Mouse (Mus musculus) neural tube, embryonic 14.5 days (tissue): Measurements from ENCODE around the gene Zfc3h1. TPM values are rescaled to one million over a fixed set of nuclear protein-coding genes. Genes with fewer than 3 reads are reported as not detected.

Experiments used
- ATAC-seq: fragments of 200-750 bp; cut with Nextera tagmentation; 2 replicates; pipeline ENCODE4 v1.8.0; 2017; ENCODE audit warnings: low read depth, mild to moderate bottlenecking, moderate TSS enrichment, moderate library complexity
- H3K27ac ChIP-seq: fragments of 300-500 bp; sonication (generic); 2 replicates; pipeline ENCODE4 v1.5.1; 2014; ENCODE audit warnings: low read depth, mild to moderate bottlenecking, control low read depth, low read length, moderate library complexity, mixed read lengths
- H3K27me3 ChIP-seq: fragments of 300-500 bp; sonication (generic); 2 replicates; pipeline ENCODE4 v1.6.1; 2014; ENCODE audit warnings: low read length; ENCODE audit not compliant: control insufficient read depth, insufficient read depth
- H3K36me3 ChIP-seq: fragments of 300-500 bp; sonication (generic); 2 replicates; pipeline ENCODE4 v1.6.1; 2014; ENCODE audit warnings: low read length, mixed read lengths; ENCODE audit not compliant: control insufficient read depth, insufficient read depth
- H3K4me1 ChIP-seq: fragments of 300-500 bp; sonication (generic); 2 replicates; pipeline ENCODE4 v1.6.1; 2014; ENCODE audit warnings: low read length; ENCODE audit not compliant: control insufficient read depth, insufficient read depth
- H3K4me2 ChIP-seq: fragments of 300-500 bp; sonication (generic); 2 replicates; pipeline ENCODE4 v1.6.1; 2014; ENCODE audit warnings: mild to moderate bottlenecking, low read depth, low read length, control low read depth
- H3K4me3 ChIP-seq: fragments of 300-500 bp; sonication (generic); 2 replicates; pipeline ENCODE4 v1.5.1; 2014; ENCODE audit warnings: low read depth, low read length, control low read depth, mixed read lengths
- H3K9ac ChIP-seq: fragments of 300-500 bp; sonication (generic); replicated peaks from 2 replicates; pipeline ENCODE4 v1.6.1; 2014; ENCODE audit warnings: low read depth, mild to moderate bottlenecking, control low read depth, low read length, mixed read lengths
- H3K9me3 ChIP-seq: fragments of 300-500 bp; sonication (generic); 2 replicates; pipeline ENCODE4 v1.6.1; 2016; ENCODE audit warnings: low read length; ENCODE audit not compliant: control insufficient read depth
- WGBS: fragments of 180-500 bp; shearing (Covaris S2); extraction: QIAGEN DNeasy Blood & Tissue Kit; methylation state at CpG from one replicate; pipeline ENCODE4 v1.1.7; 2014; 5-methylcytosine and 5-hydroxymethylcytosine counted together
- polyA plus RNA-seq: library from polyadenylated mRNA; unstranded; fragments of >200 nt; fragmentation: Nextera tagmentation; extraction: Ambion mirVana; gene quantifications from 2 replicates; pipeline ENCODE4 v1.2.1, GENCODE M21; 2014

Gene Zfc3h1
- polyA plus RNA-seq, 1 experiment from 2014 or later, result 26.6 TPM

DNA sequence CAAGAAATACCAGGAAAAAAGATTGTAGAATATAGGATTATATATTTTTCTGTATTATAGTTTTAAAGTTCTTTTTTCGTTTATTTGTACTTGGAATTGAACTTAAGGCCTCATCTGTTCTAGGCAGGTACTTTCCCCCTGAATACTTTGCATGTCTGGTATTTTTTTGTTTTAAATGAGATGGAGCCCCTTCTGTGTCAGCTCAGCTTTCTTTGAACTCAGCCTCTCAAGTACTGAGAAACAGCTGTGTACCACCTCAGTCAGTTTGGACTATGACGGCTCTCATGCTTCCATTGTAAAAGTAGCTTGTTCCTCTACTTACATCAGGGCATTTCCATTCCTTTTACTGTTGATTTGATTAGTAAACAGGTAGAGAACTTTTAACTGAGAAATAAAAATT is 28.7 kb downstream of the Zfc3h1 start:
- H3K27ac ChIP-seq, result no peak overlapping the region
- H3K27me3 ChIP-seq, result no peaks in the 10 kb centered on the region
- H3K9me3 ChIP-seq, result no peaks in the 10 kb centered on the region
- 93% methylated on average over 2 of the region's 2 CpGs for WGBS
- H3K4me1 ChIP-seq, result no peaks in the 10 kb centered on the region
- no peak overlapping the region for H3K4me3 ChIP-seq
- H3K4me2 ChIP-seq, result no peak overlapping the region
- no peak for ATAC-seq
- H3K36me3 ChIP-seq, result peaks cover 69% of the 10 kb centered on the region
- no peak overlapping the region for H3K9ac ChIP-seq

DNA sequence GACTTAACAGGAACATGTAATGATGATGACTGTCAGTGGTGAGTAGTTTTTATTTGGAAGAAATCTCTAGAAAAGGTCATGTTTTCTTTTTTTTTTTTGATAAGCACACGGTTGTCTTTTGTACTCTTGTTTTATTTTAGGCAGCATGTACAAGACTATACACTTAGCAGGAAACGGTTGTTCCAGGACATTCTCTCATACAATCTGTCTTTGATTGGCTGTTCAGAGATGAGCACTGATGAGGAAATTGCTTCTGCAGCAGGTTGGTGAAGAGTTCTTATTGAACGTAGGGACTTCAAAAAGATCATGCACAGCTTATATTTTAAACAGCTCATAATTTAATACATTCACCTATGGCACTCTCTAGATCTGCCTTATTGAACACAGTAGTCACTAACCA is 29.3 kb downstream of the Zfc3h1 start:
- ATAC-seq, result no peak
- Histone ChIP-seq H3K4me1 (no peaks in the 10 kb centered on the region), H3K4me3 (no peak overlapping the region), H3K27ac (no peak overlapping the region), H3K36me3 (peaks cover 68% of the 10 kb centered on the region), H3K27me3 (no peaks in the 10 kb centered on the region), H3K9ac (no peak overlapping the region), H3K9me3 (no peaks in the 10 kb centered on the region), H3K4me2 (no peak overlapping the region)
- WGBS, result 95% methylated on average over 3 of the region's 3 CpGs

DNA sequence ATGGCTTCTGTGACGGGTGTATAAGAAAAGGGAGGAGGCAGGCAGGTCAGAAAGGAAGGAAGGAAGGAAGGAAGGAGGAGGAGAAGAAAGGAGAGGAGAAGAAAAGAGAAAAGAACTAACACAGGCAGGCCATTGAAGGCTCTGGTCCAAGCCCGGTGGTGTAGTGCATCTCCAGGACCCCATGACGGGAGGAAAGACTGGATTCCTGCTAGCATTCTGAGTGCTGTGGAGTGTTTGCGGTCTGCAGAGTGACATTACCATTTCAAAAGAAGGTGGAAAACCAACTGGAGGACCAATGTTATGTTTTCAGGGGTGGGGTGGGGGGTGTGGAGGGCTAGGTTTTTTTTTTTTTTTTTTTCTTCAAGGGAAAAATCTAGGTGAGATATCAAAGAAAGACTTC is 37.2 kb downstream of the Zfc3h1 start:
- Histone ChIP-seq H3K27ac (no peak overlapping the region), H3K27me3 (no peaks in the 10 kb centered on the region), H3K9me3 (no peaks in the 10 kb centered on the region), H3K4me3 (no peak overlapping the region), H3K36me3 (peaks cover 31% of the 10 kb centered on the region), H3K4me2 (no peak overlapping the region), H3K4me1 (no peaks in the 10 kb centered on the region), H3K9ac (no peak overlapping the region)
- WGBS, result 76% methylated on average over 4 of the region's 4 CpGs
- ATAC-seq, result no peak

DNA sequence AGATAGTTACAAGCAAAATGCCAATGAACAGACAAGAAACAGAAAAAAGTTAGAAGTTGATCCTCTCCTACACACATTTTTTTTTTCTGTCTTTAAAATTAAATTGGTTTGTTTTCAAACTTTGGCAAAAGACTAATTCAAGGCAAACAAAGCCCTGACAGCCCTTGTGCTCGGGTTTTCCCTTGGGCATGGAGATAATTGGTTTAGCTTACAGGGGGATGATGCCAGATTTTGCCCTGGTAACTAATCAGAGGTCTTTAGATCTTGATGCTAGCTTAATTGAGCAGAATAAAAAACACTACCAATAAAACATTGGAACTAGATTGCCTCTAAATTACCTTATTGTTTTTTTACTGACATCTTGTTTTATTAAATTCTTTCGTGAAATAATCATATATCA is 40.6 kb downstream of the Zfc3h1 start:
- peaks cover 40% of the 10 kb centered on the region for H3K36me3 ChIP-seq
- no peak for ATAC-seq
- no peak overlapping the region for H3K4me3 ChIP-seq
- H3K9ac ChIP-seq, result no peak overlapping the region
- H3K4me1 ChIP-seq, result no peaks in the 10 kb centered on the region
- no peaks in the 10 kb centered on the region for H3K9me3 ChIP-seq
- no peak overlapping the region for H3K27ac ChIP-seq
- WGBS, result 46% methylated on average over 2 of the region's 2 CpGs
- H3K27me3 ChIP-seq, result no peaks in the 10 kb centered on the region
- H3K4me2 ChIP-seq, result no peak overlapping the region

DNA sequence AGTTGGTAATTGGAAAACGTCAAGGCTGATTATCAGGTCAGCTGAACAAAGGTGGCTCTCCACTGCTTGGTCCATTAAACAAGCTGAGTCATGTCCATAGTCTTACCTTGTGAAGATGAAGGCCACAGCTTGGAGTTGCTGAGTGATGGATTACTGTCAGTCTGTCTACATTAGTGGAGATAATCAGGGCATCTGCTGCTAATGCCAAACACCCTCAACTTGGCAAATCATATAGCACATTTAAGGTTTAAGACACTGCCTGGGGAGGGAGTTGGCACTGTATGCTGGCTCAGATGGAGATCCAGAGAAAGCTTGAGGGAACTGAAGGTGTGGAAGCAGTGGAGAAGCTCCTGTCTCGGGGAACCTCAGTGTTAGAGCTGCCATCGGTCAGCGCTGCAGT is 52.5 kb downstream of the Zfc3h1 start:
- Histone ChIP-seq H3K4me2 (no peak overlapping the region), H3K27me3 (no peaks in the 10 kb centered on the region), H3K4me1 (no peaks in the 10 kb centered on the region), H3K4me3 (no peak overlapping the region), H3K36me3 (peaks cover 10% of the 10 kb centered on the region; the same call in 1 of the 2 replicates), H3K9me3 (no peaks in the 10 kb centered on the region), H3K27ac (no peak overlapping the region), H3K9ac (no peak overlapping the region)
- no peak for ATAC-seq
- 80% methylated on average over 4 of the region's 4 CpGs for WGBS

DNA sequence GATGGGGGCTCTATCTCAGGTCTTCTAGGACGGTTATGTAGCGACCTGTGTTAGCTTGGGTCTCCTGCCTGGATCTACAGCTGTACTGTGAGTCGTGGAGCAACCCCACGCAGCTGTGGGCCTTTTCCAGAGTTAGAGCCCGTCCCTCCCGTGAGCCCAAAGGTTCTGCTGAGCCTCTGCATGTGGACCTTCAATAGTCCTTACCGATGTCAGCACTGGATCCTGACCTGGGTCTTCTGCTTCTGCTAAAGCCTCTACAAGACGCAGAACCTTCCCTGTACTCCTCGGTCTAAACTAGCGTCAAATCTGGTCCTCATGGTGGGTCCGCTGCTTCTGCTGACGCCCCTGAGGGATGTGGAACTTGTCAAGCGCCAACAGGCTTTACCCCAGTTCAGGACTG is 63.9 kb downstream of the Zfc3h1 start:
- Histone ChIP-seq H3K9ac (no peak overlapping the region), H3K4me2 (no peak overlapping the region), H3K4me1 (no peaks in the 10 kb centered on the region), H3K36me3 (no peaks in the 10 kb centered on the region), H3K27me3 (no peaks in the 10 kb centered on the region), H3K27ac (no peak overlapping the region), H3K9me3 (peaks cover 3% of the 10 kb centered on the region; the same call in 1 of the 2 replicates), H3K4me3 (no peak overlapping the region)
- no peak for ATAC-seq
- whole genome bisulfite sequencing, result 94% methylated on average over 13 of the region's 13 CpGs

DNA sequence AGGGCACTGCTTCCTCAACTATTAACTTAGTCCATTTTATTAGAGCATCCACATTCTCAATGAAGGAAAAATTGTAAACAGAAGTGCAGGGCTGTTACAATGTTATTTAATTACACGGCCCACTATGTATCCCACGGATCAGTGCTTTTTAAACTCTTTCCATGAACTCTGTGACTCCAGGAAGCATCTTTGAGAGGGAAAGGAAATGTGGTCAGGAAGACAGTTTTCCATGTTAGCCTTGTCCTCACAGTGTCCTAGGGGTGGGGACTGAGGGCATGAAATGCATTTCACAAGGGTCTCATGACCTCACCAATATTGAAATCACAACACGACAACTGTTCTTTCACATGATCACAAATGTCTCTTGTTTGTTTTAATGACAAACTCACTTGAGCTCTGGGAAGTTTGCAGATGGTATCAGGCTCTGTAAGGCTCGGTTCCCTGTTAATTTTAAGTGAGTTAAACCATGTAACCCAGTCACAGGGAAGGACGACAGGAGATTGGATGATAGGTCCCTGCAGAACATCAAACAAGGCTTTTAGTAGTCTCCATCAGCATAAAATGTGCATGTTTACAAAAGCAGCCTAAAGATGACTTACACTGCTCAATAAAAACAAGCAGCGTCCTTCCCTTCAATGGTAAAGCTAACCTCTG is 72.7 kb downstream of the Zfc3h1 start:
- WGBS, result 58% methylated on average over 6 of the region's 6 CpGs
- Histone ChIP-seq H3K36me3 (no peaks in the 10 kb centered on the region), H3K27ac (no peak overlapping the region)

DNA sequence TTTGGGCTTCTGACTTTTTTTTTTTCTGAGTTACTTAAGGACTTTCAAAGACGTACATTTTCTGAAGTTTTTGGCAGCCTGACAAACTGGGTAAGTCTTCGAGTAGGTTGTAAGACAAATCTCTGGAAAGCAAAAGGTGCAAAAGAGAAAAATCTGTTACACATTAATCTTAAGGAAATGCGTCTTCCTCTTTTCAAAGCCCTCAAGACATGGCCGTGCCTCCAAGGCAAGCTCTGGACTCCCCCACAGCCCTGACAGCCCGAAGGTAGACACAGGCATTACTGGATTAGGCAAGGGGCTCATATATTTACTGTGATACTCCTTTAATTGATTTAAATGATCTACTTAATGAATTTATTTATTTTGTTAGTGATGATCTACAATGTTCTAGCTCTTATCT is 77.9 kb downstream of the Zfc3h1 start:
- Histone ChIP-seq H3K4me3 (no peak overlapping the region), H3K9ac (no peak overlapping the region), H3K27me3 (no peaks in the 10 kb centered on the region), H3K27ac (no peak overlapping the region), H3K9me3 (no peaks in the 10 kb centered on the region), H3K4me1 (no peaks in the 10 kb centered on the region), H3K36me3 (no peaks in the 10 kb centered on the region), H3K4me2 (no peak overlapping the region)
- WGBS, result 72% methylated on average over 5 of the region's 5 CpGs
- no peak for ATAC-seq

More for the DNA sequence above, 72.7 kb downstream of the Zfc3h1 start:
- H3K9ac ChIP-seq, result no peak overlapping the region
- no peaks in the 10 kb centered on the region for H3K27me3 ChIP-seq
- H3K9me3 ChIP-seq, result no peaks in the 10 kb centered on the region
- no peak overlapping the region for H3K4me2 ChIP-seq
- no peak overlapping the region for H3K4me3 ChIP-seq
- ATAC-seq, result no peak
- H3K4me1 ChIP-seq, result no peaks in the 10 kb centered on the region

DNA sequence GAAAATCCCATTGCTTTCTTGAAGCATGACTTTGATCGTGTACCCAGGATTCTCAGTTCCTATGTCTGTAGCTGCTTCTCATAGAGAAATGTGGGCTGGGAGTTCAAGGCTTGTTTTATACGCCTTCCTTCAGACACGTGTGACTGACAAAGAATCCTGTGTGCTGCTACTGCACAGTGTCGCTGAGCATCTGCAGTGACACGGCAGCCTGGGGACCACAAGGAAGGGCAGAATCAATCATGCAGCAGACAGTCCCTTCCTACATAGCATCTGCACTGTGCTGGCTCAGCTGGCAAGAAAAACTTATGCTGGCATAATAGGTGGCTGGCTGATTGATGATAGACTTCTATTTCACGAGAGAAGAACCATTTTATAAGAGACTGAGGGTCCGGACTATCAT is 80.3 kb downstream of the Zfc3h1 start:
- Histone ChIP-seq H3K4me3 (no peak overlapping the region), H3K27ac (no peak overlapping the region), H3K9me3 (no peaks in the 10 kb centered on the region), H3K36me3 (no peaks in the 10 kb centered on the region), H3K4me1 (no peaks in the 10 kb centered on the region), H3K27me3 (no peaks in the 10 kb centered on the region), H3K9ac (no peak overlapping the region), H3K4me2 (no peak overlapping the region)
- 59% methylated on average over 7 of the region's 7 CpGs for WGBS
- ATAC-seq, result peak; percentile 50; the same call in 1 of the 2 replicates
